Mouse (Mus musculus) fat pad, adult 2 months (tissue): ENCODE results near the gene Aatf.
A peak's percentile ranks its signal among the peaks of the same experiment; 100 is the strongest.

Experiments
- DNase-seq: peaks from one replicate; pipeline ENCODE4 v3.0.0-alpha.2; 2011; ENCODE audit warnings: low read depth, low spot score; ENCODE audit errors: extremely low read depth

The Aatf gene

GRCm38 (mm10) chr11:84513171-84514116 is at the start of gene Aatf:
Gene Aatf (minus strand): TSS chr11:84513522.
- DNase-seq = peak; percentile 39

DNA sequence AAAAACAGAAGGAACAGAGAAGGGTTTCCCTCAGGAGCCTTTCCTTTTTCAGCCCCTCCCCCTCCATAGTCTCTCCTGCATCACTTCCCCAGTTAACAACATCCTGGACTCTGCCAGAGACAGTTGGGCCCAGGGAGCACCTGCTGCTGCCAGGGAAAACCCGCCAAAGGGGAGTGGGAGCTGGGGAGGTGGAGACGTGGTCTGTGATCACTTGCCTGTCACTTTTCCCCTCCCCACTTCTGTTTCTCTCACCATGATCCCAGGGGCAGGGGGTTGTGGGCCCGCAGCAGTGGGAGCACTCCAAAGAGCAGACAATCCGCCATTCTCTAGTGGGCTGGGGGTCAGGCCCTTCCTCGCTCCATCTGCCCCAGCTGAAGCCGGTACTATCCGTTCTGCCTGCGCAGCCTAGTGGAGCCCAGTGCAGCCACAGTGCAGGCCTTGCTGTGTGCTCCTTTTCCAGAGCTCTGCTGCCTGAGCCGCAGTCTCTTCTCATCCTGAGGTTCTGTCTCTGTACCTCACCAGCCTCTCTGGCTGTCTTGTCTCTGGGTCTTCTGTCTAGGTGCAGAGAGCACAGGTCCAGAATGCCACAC is 49.5 kb upstream of the Aatf start:
- DNase-seq = no peak

DNA sequence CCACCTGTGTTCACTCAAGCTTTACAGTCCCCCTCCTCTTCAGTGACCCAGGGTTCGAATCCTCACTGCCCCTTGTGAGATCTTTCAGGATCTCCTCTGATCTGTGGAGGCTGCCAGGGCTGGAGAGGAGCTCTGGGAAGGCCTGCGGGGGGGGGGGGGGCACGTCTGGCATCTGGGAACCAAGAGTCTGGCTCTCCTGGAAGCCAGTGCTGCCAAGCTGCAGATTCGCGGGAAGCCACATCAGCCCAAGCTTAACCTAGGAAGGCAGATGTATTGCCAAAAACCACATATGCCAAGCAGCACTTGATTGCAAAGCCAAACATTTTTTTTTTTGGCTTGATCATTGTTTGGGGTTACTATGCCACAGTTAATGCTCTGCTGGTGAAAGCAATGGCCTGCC is 48.2 kb upstream of the Aatf start:
- no peak for DNase-seq

DNA sequence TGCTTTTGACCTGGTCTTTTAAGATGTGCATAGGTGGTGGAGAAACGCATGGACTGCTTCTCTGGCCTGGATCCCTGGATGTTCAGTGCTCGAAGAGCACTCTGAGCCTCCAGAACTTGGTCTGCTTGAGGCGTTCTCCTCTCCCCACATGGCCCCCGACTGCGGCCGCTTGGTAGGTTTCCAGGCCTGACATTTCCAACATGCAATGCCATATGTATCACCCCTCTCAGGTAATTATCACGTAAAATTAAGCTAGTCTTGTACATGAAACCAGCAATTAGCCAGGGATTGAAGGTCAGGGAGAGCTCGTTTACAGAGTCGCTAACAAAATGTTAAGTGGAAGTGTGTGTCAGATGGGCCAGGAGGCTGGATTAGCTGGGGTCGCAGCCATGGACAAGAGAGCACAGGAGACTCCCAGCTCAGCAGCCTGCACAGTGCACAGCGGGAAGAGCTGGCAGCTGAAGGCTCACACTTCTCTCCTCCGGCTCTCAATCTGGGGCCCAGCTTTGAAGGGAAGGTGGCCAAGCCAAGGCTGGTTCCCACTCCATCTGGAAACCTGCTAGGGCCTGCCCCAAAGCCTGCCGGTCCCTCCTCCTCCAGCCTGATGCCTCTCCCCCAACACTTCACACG is 40.6 kb upstream of the Aatf start:
- no peak for DNase-seq

- peak; percentile 16 for DNase-seq
Observed at GRCm38 (mm10) chr11:84551296-84551695, 38.0 kb upstream of the Aatf start.

DNA sequence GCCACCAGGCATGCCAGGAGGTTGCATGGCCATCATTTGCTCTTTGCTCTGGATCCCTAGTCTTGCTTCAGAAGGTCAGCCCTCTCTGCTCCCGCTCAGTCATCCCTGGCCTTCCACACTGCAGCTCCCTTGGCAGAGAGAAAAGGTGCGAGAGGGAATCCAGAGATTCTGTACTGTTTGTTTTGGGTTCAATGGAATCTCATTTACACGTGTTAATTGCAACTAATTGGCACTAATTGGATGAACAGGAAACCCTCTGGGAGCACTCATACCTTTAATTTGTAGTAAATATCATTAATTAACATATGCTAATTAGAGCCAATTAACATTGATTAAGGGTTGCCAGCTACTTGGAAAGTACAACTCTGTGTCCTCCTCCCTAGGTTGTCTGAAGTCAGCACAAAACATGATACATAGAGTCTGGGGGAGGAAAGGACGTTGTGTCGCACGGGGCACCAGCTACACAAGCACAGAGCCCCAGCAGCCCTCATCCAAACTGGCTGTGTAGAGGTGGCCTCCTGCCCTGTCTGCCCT is 36.0 kb upstream of the Aatf start:
- DNase-seq = no peak

GRCm38 (mm10) chr11:84548293-84548692 is 35.0 kb upstream of the Aatf start:
- no peak for DNase-seq

DNA sequence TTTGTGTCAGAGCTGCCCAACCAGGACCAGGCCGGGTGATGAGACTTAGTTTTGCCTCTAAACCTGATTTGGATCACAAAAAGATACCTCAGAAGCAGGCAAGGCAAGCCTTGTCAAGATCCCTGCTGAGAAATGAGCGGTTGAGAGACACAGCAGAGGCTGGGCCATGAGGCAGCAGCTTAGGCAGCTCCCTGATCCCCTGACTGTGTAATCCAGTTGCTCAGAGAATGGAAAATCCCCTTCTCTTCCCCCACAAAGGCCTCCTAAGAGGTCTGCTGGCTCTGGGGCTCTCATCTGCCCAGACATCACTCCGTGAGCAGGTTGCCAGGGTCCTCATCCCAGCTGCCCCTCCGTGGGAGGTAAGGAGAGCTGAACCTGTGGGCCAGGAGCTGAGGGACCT is 26.7 kb upstream of the Aatf start:
- no peak for DNase-seq

GRCm38 (mm10) chr11:84529797-84530703 is 16.7 kb upstream of the Aatf start:
- DNase-seq = no peak

GRCm38 (mm10) chr11:84529143-84529755 is 15.9 kb upstream of the Aatf start:
- no peak for DNase-seq

GRCm38 (mm10) chr11:84526976-84527860 is 13.9 kb upstream of the Aatf start:
- DNase-seq = no peak

GRCm38 (mm10) chr11:84526451-84526850 is 13.1 kb upstream of the Aatf start:
- DNase-seq = no peak

GRCm38 (mm10) chr11:84525421-84526274 is 12.3 kb upstream of the Aatf start, which contains the start of gene Lhx1:
Gene Lhx1 (minus strand): TSS chr11:84525535.
- no peak for DNase-seq

- no peak for DNase-seq
Observed at GRCm38 (mm10) chr11:84524511-84525270, 11.4 kb upstream of the Aatf start.

DNA sequence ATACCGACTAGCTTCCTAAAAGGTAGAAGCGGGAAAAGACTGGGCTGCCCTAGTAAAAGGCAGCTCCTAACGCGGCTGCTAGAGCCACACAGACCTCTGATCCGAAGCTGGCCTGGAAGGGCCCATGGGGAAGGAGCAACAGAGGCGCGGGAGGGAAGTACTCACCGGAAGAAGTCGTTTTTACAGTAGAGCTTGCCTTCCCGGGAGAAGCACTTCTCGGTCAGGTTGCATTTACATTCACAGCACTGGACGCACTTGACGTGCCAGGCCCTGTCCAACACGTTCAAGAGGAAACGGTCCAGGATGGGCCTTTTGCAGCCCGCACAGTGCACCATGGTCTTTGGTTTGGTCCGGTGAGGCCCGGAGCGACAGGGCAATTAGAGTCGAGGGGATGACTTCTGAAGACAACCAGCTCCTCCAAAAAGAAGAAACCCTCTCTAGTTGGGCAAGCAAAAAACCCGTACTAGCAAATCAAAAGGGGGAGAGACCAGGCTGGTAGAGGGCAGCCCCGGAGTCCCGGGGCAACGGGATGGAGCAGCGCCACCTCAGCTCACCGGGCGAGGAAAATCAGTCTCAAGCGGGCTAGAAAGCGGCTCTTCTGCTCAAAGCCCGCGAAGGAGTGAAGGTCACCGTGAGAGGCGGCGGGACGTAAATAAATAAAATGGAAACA is 10.7 kb upstream of the Aatf start:
- DNase-seq = no peak

DNA sequence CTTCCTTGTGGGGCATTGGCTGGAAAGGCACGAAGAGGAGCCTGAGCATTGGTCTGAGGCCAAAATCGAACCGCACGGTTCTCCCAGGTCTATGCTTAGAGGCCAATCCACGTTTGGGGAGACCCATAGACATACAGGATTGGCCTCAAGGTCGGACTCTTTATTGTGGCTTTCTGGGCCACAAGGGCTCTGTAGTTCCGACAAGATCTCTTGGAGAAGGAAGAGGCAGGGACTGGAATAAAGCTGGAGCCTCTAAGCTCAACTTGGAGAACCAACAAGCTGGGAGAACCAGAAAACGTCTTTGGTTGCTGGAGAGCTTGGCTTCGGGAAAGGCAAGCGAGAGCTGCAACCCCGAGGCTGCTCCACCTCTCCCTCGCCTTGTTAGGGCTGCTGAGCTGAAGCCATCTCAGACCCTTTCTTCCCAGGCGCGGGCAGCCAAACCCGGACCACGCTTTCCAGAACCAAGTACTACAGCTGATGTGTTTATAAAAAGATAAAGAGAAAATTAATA is 10.1 kb upstream of the Aatf start:
- DNase-seq = no peak
